Mouse (Mus musculus) gonadal fat pad, adult 2 months (tissue): ENCODE measurements around the gene Hectd4. TPM values are rescaled to one million over a fixed set of nuclear protein-coding genes. Genes with fewer than 3 reads are reported as not detected.

ENCODE experiments used
- DNase-seq: peaks from one replicate; pipeline ENCODE4 v3.0.0-alpha.2; 2012; ENCODE audit warnings: low read depth
- polyA plus RNA-seq: library from polyadenylated mRNA; depleted of rRNA; stranded (reverse); fragments of >200 nt; gene quantifications from 2 replicates; pipeline ENCODE4 v1.2.3, GENCODE M21; 2012

Hectd4 gene
- polyA plus RNA-seq, 1 experiment = 13.0 TPM

DNA sequence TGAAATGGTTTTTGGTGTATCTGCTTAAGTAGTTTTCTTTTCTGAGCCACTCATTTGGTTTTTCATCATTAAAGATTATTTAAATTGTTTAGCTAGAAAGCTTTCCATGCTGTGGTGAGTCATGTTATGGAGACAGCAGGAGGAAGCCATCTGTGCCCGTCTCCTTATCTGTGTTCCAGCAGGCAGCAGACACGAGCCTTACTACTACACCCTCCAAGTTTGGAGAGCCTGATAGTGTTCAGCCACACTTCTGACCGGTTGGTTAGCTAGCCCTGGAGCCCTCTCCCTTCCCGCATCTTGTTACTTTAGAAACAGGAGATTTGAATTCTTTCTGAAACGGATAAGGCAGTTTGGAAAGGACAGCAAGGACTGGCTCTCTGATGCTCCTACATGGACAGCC lies 16.2 kb downstream of the Hectd4 start:
- no peak for DNase-seq

DNA sequence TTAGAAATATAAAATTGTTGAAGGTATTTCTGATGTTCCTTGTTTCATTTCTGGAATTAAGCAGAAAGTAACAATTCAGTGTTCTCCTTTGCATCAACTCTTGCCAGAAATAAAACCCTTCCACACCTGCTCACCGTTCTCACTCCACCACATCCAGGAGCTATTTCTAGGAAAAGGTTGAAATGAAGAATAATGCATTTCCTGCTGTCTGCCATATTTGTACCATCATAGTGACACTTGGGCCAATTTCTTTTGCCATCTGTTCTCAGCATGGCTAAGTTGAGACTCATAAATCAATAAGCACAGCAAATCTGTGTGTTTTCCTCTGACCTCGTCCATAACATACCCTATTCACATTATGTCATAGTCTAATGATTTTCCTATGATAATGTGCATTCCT lies 18.2 kb downstream of the Hectd4 start:
- DNase-seq = no peak

- DNase-seq = no peak
These were observed 19.8 kb downstream of the Hectd4 start for GRCm38 (mm10) chr5:121239846-121240245.

GRCm38 (mm10) chr5:121241182-121241581 lies 21.2 kb downstream of the Hectd4 start:
- DNase-seq = no peak

DNA sequence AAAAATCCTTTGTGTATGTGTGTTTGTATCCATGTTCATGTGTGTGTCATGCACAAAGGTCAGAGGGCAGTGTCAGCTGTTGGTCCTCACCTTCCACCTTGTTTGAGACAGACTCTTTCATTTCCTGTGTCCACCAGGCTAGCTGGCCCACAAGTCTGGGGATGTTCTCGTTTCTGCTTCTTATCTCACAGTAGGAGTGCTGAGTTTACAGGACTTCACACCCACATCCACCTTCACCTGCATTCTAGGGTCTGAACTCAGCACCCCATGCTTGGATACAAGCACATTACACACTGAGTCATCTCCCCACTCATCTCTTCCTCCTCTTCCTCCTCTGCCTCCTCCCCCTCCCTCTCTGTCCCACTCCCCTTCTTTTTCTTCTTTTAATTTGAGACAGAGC lies 22.2 kb downstream of the Hectd4 start:
- no peak for DNase-seq

- DNase-seq = no peak
These were observed 22.7 kb downstream of the Hectd4 start for GRCm38 (mm10) chr5:121242701-121243100.

- DNase-seq = no peak
These were observed 23.8 kb downstream of the Hectd4 start for GRCm38 (mm10) chr5:121243676-121244364.

GRCm38 (mm10) chr5:121244365-121244731 lies 24.3 kb downstream of the Hectd4 start:
- DNase-seq = no peak

GRCm38 (mm10) chr5:121245201-121245600 lies 25.2 kb downstream of the Hectd4 start:
- no peak for DNase-seq

DNA sequence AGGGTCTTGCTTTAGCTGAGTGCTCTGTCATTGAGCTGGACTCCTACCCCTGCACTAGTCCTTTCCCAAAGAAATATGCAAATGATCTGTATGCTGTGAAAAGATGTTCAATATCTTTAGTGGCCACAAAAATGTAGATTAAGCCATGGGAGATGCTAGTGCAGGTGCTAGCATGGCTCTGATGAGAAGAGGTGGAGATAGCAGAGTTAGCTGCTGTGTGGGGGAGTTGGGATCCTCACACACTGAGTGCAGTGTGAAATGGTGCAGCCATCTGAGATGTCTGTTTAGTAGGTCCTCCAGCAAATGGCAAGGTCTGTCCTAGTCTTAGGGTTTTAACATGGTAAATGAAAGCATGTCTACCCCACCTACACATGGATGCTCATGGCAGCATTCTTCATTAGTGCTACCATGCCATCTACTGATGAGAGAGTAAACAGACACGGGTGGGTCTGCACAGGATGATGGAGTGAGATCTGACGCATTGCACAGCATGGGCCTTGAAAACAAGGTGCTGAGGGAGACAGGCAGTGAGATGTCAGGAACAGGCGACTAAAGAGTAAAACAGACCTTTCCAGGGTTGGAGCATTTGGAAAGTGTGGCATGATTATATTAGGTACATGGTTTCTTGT lies 28.9 kb downstream of the Hectd4 start:
- no peak for DNase-seq

DNA sequence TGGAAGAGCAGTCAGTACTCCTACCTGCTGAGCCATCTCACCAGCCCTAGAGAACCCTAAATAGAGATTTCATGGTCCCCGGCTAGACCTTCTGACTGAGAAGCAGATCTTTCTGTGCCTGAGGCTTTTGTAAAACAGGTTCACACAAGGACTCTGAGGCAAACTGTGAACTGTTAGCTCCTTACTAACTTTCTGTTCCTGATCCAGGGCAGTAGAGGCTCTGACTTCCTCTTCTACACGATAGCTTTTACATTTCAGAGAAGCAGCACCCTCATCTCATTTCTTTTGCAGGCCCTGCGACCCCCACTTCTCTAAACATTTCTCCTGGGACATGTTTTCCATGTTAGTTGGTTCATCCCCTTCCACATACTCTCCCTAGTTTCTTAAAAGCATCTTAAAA lies 29.7 kb downstream of the Hectd4 start:
- no peak for DNase-seq

DNA sequence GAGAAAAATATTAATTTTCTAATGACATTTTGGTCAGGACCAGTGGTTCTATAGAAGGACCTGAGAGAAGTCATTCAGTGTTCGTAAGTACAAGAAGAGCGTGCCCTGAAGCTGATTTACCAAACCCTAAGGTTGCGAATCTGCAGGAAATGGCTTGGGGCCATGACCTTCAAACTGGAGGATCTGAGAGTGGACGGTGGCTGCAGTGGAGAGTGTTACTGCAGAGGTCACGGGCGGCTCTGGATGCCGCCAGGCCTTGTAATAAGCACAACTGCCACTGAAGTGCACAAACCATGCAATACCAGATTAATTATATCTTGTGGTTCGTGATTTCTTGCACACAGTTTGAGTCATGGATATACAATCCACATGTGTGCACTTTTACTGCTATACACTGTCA lies 31.8 kb downstream of the Hectd4 start:
- no peak for DNase-seq

DNA sequence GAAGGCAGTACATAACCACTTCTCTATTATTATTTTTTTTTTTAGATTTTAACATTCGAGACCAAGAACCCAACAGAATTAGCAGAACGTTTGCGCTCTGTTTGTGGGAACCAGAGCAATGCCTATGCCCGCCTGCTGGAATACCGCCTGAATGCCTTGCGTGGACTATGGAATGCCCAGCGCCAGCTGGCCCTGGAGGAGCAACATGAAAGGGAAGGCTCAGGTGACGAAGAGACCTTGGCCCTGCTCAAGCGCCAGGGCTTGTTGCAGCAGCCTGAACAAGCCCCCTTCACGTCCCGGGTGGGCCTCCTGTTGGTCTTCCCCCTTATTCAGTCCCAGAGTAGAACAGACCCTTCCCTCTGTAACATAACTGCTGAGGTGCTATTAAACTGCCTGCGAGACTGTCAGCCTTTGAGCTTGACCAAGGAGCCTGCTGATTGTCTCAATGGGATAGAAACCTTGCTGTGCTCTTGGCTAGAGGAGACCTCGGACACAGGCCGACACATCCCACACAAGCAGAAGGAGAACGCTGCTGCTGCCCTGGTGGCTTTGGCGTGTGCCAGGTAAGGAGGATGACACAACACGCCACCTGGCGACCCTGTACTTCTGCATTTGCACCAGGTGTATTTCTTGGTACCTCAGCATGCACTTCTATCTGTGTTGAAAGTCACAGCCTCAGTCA lies 33.9 kb downstream of the Hectd4 start:
- no peak for DNase-seq

DNA sequence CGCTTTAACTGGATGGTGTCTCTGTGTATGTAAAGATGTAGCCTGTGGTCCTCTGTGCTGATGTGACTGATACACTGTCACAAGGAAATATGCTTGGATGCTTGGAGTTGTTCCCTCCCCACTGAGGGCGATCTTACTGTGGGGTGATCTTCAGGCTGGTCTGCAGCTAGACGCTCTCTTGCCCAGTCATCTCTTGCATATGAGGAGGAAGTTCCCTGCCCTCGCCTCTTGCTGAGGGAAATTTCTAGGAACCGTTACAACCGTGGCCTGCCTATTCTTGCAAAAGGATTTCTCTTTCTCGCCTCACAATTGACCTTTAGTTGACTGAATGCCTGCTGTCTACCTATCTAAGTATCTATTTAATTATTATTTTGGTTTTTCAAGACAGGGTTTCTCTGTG lies 35.0 kb downstream of the Hectd4 start:
- no peak for DNase-seq

GRCm38 (mm10) chr5:121261806-121262205 lies 41.8 kb downstream of the Hectd4 start:
- DNase-seq = no peak

DNA sequence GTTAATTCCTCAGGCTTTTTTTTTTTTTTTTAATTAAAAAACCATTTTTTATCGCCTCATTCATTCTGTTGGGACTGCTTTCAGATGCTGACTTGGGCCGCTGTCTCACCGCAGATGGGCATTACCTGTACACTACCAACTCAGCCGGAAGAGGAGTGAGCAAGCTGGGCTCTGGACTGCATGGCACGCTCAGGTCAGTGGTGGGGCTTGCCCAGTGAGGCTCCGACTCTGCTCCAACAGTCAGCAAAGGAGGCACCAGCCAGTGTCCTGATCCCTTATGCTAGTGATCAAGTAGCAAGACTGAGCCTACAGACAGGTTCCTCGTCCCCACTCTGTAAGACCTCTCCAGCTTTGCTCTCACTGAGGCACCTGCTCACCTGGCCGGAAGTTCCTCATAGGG lies 42.4 kb downstream of the Hectd4 start:
- DNase-seq = no peak

- DNase-seq = no peak
These were observed 44.6 kb downstream of the Hectd4 start for GRCm38 (mm10) chr5:121264593-121264992.

DNA sequence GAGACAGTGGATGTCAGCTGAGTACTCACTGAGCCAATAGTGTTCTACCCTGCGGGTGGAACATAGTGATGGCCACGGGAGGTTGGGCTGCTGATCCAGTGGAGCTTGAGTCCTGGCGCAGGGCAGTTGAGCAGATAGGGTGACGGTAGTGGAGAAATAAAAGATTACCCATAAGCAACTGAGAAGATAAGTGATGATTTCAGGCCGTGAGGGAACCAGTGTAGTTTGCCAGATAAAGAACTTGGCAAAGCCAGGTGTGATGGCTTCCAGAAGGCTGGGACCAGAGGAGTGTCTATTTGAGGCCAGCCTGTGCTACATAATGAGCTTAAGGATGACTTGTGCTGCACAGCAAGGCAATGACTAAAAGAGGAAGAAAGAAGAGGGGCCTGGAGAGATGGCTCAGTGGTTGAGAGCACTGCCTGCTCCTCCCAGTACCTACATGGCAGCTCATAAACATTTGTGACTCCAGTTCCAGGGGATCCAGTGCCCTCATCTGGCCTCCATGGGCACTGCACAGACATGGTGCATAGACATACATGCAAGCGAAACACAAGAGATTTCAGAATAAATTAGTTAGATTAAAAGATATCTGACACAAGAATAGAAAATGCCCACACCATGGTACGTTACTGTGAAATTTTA lies 46.8 kb downstream of the Hectd4 start:
- no peak for DNase-seq

GRCm38 (mm10) chr5:121271046-121271445 lies 51.0 kb downstream of the Hectd4 start:
- no peak for DNase-seq

DNA sequence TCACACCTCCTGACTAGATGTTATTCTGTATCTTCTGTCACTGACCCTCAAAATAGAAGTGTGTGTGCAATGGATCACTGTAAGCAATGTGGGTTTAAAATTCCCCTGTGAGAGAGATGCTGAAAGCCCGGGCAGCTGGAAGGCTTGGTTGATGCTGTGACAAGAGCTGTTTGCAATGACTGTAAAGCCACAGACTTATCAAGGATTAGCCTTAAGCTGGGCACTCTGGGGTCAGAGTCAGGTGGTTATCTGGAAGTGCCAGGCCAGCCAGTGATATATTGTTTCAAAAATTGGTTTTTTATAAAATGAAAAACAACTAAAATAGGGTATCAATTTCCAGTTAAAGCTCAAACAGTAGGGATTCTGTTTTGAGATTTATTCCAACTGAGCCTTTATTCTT lies 56.8 kb downstream of the Hectd4 start:
- DNase-seq = no peak

- no peak for DNase-seq
These were observed 60.4 kb downstream of the Hectd4 start for GRCm38 (mm10) chr5:121280456-121280855.

- no peak for DNase-seq
These were observed 63.0 kb downstream of the Hectd4 start for GRCm38 (mm10) chr5:121283051-121283450.

- no peak for DNase-seq
These were observed 64.8 kb downstream of the Hectd4 start for GRCm38 (mm10) chr5:121284816-121285215.
